Mouse (Mus musculus): ENCODE measurements at regions not wholly inside any gene's neighbourhood (a gene's known extent, or its start where the extent isn't known, plus 50 kb on each side); places are given as distances from the start of the nearest gene placed in this dataset.

DNA sequence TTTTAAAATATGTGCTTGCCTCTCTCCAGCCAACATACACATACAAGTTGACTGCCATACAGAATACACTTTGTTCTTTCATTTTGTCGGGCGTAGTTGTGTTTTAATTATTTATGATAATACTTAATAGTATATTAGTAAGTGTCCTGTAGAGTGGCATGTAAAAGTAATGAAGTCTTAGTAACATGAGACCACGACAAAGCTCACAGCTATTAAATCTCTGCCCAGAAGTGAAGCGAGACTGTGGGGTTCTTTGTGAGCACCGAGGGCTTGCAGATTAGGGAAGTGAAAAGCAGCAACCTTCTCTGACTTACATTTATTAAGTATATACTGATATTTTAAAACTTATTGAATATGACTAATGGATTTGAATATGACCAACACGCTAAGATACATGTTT lies 467.2 kb downstream of the Lmo4 start:
- TF ChIP-seq CTCF (IDR thresholded peaks at IDR 0.05; ENCODE audit: low read depth, low read length) (no peak), POLR2A (IDR thresholded peaks at IDR 0.05; ENCODE audit: insufficient read depth, low read length) (no peak)
